In the genomic region with DNA sequence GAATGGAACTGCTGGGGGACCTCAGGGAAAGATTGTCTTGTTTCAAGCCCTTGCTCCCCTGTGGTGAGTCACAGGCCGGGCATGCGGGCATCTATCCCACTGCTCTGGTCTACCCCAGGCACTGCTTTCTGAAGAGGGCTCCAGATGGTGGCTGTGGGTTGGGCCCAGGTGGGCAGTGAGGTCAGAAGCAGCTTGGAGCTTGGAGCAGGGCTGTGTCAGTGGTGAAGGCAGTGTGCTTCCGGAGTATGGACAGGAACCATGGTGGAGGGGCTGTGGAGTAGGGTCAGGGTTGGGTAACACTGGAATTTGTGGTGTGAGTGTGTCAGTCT, we compare ENCODE assay signal across 21 mouse cellular contexts. TPM values are rescaled to one million over a fixed set of nuclear protein-coding genes. Genes with fewer than 3 reads are reported as not detected.
DNase-seq lines count a peak whose midpoint lies in the region; ATAC-seq lines count a peak whose summit lies in the region.
"Had no signal": no experiment of that assay in that cellular context is flagged by ENCODE, and none has a peak within 500 bp of the region (broad histone marks: within the 10 kb centered on the region; RNA-seq: fewer than 3 reads in every experiment).

No protein-coding gene starts in this region.

- H3K4me2 ChIP-seq in kidney, embryonic 15.5 days = no peak overlapping the region
- H3K4me2 ChIP-seq in stomach, embryonic 15.5 days = no peak overlapping the region
- H3K4me2 ChIP-seq: liver, embryonic 15.5 days had no signal

- H3K9me3 ChIP-seq in kidney, embryonic 15.5 days (replicated peaks) = no peaks in the 10 kb centered on the region
- H3K9me3 ChIP-seq in stomach, embryonic 15.5 days = no peaks in the 10 kb centered on the region
- H3K9me3 ChIP-seq: liver, embryonic 15.5 days had no signal

- H3K27me3 ChIP-seq in kidney, embryonic 15.5 days = no peaks in the 10 kb centered on the region
- H3K27me3 ChIP-seq in stomach, embryonic 15.5 days (replicated peaks) = no peaks in the 10 kb centered on the region
- H3K27me3 ChIP-seq: liver, embryonic 15.5 days had no signal

- no peak overlapping the region for H3K9ac ChIP-seq in kidney, embryonic 15.5 days
- no peak overlapping the region for H3K9ac ChIP-seq in stomach, embryonic 15.5 days
- H3K9ac ChIP-seq: liver, embryonic 15.5 days had no signal

- H3K4me3 ChIP-seq in kidney, embryonic 15.5 days (replicated peaks) = no peak overlapping the region
- no peak overlapping the region for H3K4me3 ChIP-seq in stomach, embryonic 15.5 days (replicated peaks)
- H3K4me3 ChIP-seq: left cerebral cortex, adult 2 months; liver, embryonic 15.5 days had no signal

- H3K36me3 ChIP-seq in kidney, embryonic 15.5 days = no peaks in the 10 kb centered on the region
- no peaks in the 10 kb centered on the region for H3K36me3 ChIP-seq in stomach, embryonic 15.5 days
- H3K36me3 ChIP-seq: liver, embryonic 15.5 days had no signal

- 63% methylated on average over 3 of the region's 3 CpGs for WGBS in kidney, embryonic 15.5 days
- 75% methylated on average over 3 of the region's 3 CpGs for WGBS in stomach, embryonic 15.5 days

- 0 out of 2 replicates have a peak overlapping the region, but pooled peaks have one; percentile 5 for H3K27ac ChIP-seq in kidney, embryonic 15.5 days
- peak overlapping the region; percentile 51 for H3K27ac ChIP-seq in stomach, embryonic 15.5 days
- H3K27ac ChIP-seq: left cerebral cortex, adult 2 months; liver, embryonic 15.5 days had no signal

- no peak for ATAC-seq in kidney, embryonic 15.5 days (replicated peaks; ENCODE audit: low FRiP score)
- ATAC-seq in stomach, embryonic 15.5 days (ENCODE audit: insufficient read depth, low FRiP score, low read depth) = no peak
- no peak for ATAC-seq in monocyte, adult 5-6 weeks (replicated peaks; ENCODE audit: insufficient number of reproducible peaks, low FRiP score, low TSS enrichment, poor library complexity, severe bottlenecking)
- ATAC-seq: inflammation-experienced regulatory T-cells, adult 6 months had no signal

- DNase-seq in kidney, adult 11 months = no peak
- peak; percentile 86 for DNase-seq in 3T3-L1 (ENCODE audit: low read depth, low spot score)
- peak; percentile 67 for DNase-seq in NIH3T3 (ENCODE audit: low read depth)
- DNase-seq in testis, postnatal 14 days (ENCODE audit: low spot score) = no peak
- DNase-seq: adrenal gland, postnatal 36 days; cerebellum, adult 11-12 months; cerebellum, postnatal 25 days; kidney, adult 8-10 months; kidney, postnatal 4 days; layer of hippocampus, adult 9-11 months; midbrain, embryonic 14.5 days; retina, postnatal 1 day; thymus, postnatal 36 days had no signal

- H3K4me1 ChIP-seq in kidney, embryonic 15.5 days = peaks cover 22% of the 10 kb centered on the region
- peaks cover 30% of the 10 kb centered on the region for H3K4me1 ChIP-seq in stomach, embryonic 15.5 days
- H3K4me1 ChIP-seq: liver, embryonic 15.5 days had no signal

RNA-seq across cellular contexts. Expression of a gene that starts 36.5 kb away (rescaled TPM):
- 18.1 and 19.9 TPM in 2 replicates for polyA plus RNA-seq in kidney, embryonic 15.5 days (2015; fragmentation: Nextera tagmentation; extraction: Ambion mirVana)
- 9.5 and 11.6 TPM in 2 replicates for polyA plus RNA-seq in stomach, embryonic 15.5 days (2015; fragmentation: Nextera tagmentation; extraction: Ambion mirVana)
- total RNA-seq in monocyte, adult 5-6 weeks (2017) = 0.75 to 1.4 TPM in 2 of 3 replicates, not detected in the other
- total RNA-seq: megakaryocyte progenitor cell, adult 5-6 weeks had no signal

RNA-seq across cellular contexts. Expression of a gene that starts 40.4 kb away (rescaled TPM):
- polyA plus RNA-seq in kidney, embryonic 15.5 days (2015; fragmentation: Nextera tagmentation; extraction: Ambion mirVana) = 1.6 and 2.3 TPM in 2 replicates
- 7.7 and 12.7 TPM in 2 replicates for polyA plus RNA-seq in stomach, embryonic 15.5 days (2015; fragmentation: Nextera tagmentation; extraction: Ambion mirVana)
- total RNA-seq in monocyte, adult 5-6 weeks (2017) = 124 to 181 TPM (median 163 TPM) in 3 replicates
- polyA plus RNA-seq: forebrain, embryonic 11.5 days; midbrain, embryonic 14.5 days had no signal

RNA-seq across cellular contexts. Expression of a gene that starts 45.5 kb away (rescaled TPM):
- 75.0 and 80.1 TPM in 2 replicates for polyA plus RNA-seq in kidney, embryonic 15.5 days (2015; fragmentation: Nextera tagmentation; extraction: Ambion mirVana)
- polyA plus RNA-seq in stomach, embryonic 15.5 days (2015; fragmentation: Nextera tagmentation; extraction: Ambion mirVana) = 66.0 and 66.4 TPM in 2 replicates
- total RNA-seq in monocyte, adult 5-6 weeks (2017) = 52.9 to 72.0 TPM (median 58.7 TPM) in 3 replicates

Comparison
In these comparisons a context has a peak if more than half of its experiments do, and no peak if none do; other contexts are left out.
1. DNase-seq: peak in 3T3-L1 (single experiment) and NIH3T3 (single experiment); none in kidney, adult 11 months (single experiment) and testis, postnatal 14 days (single experiment).